Mouse (Mus musculus): ENCODE data around the gene Itpkb.
"Not testable (repeated sequence)": the region's sequence is repeated elsewhere in the genome, so short reads cannot be mapped to it uniquely, and the experiment has no call there.

Gene Itpkb

GRCm38 (mm10) chr1:180370858-180371652, 40.8 kb downstream of the Itpkb start:
- no peak for DNase-seq

DNA sequence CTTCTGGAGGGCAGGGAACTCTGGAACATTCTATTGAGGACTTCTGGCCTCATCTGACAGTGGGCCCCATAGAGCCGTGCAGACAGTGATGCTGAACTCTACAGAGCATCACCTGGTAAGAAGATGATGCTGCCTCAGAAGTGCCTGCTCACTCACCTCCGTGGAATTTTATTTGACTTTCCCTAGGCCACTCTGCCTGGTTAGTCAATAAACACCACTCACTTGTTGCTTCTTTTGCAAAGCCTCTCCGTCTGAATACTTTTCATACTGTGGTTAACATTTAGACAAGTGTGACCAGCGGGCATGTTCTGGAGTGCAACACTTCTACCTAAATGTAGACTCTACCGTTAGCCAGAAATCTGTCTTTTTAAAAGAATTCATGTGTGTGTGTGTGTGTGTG, 42.0 kb downstream of the Itpkb start:
- DNase-seq, result not testable (repeated sequence)

DNA sequence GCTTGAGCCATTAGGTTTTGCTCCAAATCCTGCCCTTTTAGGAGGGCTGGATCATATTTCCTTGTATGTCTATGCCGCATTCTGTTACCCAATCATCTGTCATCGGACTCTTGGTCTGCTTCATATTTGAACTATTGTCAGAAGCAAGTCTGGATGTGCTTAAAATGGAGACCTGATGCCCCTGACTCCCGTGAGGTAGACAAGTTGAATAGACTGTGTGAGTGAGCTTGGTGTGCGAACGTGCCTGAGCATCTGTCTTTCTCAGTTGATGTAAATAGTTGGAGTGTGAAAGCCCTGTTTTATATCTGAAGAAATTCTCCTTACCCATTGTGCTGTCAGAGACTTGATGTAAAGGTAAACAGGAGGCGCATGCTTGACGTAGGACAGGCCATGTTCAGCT, 46.3 kb downstream of the Itpkb start:
- DNase-seq, result no peak

- DNase-seq, result no peak
These were observed 49.3 kb downstream of the Itpkb start for GRCm38 (mm10) chr1:180379559-180379958.

DNA sequence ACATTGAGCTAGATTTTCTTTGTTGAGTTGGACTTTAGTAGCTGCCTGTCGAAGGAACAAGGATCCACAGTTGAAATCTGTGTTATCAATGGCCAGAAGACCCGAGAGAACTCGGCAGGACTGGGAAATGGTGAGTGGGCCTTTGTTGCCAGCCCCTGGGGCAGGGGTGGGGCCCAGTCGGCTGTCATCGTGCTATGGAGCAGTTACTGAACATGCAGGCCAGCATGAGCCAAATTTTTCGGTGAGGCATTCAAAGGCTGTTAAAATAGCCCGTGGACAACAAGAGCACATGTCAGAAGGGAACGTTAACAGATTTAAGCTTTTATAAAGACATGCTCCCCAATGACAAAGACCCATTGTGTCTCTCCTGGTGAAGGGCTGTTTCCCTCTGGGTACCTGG, 52.1 kb downstream of the Itpkb start:
- DNase-seq, result no peak

DNA sequence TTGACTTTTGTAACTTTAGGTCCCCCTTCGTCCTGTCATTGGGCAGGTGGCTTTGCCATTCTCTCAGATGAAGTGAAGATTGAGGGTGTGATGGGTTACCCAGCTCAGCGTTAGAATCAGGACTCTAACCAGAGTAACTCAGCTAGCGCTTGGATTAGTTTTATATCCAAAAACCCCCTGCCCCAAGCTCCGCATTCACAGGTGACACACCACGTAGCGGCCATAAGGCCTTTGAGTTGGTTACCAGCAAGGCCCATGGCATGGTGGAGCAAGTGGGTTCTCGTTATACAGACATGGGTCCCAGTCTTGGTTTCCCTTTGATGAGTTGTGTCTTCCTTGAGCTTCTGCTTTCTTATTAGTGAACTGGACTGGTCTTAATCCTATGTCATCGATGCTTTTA, 53.6 kb downstream of the Itpkb start:
- DNase-seq, result no peak

DNA sequence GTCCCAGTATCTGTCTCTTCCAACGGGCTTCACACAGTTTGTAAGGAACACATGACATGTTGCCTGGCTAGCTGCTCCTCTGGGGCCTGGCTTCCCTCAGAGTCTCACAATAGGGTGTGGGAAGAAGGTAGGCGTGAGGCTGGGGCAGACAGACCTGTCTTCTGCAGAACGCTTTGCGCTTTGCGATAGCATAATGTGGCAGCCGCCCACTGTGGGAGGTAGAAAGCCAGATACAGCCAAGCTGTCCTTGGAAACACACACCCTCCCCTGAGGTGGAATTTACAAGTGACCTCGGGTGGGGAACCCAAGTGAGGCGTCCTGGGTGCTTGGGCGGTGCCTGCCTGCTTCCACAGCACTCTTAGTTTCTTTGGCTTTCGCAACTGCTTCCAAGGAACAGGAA, 54.2 kb downstream of the Itpkb start:
- no peak for DNase-seq

- DNase-seq, result no peak
These were observed 55.0 kb downstream of the Itpkb start for GRCm38 (mm10) chr1:180385308-180385707.

DNA sequence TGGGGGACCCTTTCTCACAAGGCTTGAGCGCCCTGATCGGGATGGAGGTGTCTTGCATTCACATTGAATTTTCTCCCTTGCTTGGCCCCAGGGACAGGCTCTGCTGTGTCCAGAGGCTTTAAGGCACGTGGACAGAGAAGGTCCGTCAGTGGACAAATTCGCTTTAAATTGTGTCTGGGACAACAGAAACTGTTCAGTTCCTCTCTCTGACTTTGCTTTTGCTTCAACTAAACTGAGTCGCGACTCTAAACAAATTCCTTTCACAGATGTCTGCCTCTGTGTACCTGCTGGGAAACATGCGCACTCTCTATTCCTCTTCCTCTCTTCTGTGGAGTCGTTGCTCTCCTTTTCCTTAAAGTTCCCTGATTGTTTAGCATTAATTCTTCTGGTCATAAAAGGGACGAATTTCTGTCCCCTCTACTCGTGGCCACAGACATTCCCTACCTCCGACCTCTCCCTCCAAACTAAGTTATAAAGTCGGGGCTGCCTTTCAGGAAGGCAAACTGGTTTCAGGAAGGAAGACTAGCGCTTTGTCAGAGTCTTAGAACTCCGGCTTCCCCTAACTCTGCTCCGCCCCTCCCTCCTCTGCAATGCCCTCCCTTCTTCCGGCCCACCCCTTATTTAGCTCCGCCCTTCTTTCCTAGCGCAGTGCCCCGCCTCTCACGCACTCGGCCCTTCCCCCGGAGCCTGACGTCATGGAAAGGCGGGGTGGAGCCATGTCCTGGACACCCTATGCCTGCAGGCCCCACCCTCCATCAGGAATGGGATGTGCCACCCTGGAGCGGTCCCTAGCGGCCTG, 56.9 kb downstream of the Itpkb start:
- peak; percentile 98 for DNase-seq

DNA sequence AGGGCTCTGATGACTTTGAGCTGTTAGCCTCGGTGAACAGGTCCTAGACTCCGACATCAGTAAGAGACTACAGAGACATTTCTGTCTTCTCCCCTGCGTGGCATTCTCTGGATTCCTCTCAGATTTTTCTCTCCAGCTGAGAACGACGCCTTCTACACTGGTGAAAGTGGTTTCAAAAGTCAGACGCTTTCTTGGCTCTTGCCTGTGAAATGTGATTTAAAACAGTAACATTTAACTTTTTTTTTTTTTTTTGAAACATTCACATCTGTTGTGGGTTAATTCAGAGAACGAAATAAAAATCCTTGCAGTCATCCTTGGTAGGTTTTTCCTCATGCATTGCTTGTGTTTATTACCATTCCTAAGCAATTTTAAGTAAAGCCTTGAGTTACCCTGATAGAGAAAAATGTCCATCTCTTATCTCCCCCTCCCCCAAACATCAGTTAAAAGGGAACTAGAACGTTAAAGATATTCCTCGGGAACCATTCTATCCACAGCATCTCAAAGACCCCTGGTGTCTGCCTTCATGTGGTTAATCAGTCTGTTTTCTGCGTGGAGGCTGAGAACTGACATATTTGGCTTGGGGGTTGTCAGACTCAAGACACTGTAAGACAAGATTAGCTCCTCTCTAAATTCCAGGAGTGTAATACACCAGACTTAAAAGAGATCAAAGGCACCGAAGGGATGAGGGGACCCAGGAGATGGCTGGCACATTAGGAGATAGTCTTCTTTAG, 57.6 kb downstream of the Itpkb start:
- DNase-seq, result no peak

- peak; percentile 84 for DNase-seq
These were observed 58.2 kb downstream of the Itpkb start for GRCm38 (mm10) chr1:180388481-180388880.

DNA sequence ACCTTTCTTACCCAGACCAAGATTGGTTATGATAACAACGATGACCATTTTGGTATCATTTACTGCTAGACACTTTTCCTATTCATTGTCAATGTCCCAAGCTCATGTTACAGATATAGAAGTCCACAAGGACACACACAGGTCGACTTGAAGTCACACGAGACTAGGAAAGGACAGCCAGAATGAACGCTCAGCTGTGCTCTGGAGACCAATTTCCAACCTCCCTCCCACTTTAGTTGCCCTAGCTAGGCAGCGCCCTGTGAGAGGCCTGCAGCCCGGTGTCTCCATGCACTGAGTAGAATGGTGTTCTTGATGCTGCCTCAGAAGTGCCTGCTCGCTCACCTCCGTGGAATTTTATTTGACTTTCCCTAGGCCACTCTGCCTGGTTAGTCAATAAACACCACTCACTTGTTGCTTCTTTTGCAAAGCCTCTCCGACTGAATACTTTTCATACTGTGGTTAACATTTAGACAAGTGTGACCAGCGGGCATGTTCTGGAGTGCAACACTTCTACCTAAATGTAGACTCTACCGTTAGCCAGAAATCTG, 59.0 kb downstream of the Itpkb start:
- DNase-seq, result not testable (repeated sequence)

DNA sequence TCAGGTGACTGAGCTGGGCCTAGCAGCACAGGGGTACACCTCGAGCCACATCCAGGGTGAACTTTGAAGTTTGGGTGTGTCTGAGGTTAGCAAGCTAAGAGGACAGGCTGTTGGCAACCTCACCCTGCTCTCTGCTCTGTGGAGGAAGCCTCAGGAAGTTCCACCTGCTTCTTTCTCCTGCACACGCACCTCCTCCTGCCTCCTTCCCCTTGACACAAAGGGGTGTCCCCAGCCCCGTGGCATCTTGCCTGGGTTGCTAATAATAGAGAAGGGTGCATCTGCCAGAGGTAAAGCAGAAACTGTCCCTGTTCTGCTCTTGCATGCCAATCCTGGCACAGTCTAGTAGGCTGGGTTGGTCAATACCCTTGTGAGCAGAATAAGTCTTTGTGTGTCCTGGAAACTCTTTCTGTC, 60.0 kb downstream of the Itpkb start:
- DNase-seq, result peak; percentile 78

DNA sequence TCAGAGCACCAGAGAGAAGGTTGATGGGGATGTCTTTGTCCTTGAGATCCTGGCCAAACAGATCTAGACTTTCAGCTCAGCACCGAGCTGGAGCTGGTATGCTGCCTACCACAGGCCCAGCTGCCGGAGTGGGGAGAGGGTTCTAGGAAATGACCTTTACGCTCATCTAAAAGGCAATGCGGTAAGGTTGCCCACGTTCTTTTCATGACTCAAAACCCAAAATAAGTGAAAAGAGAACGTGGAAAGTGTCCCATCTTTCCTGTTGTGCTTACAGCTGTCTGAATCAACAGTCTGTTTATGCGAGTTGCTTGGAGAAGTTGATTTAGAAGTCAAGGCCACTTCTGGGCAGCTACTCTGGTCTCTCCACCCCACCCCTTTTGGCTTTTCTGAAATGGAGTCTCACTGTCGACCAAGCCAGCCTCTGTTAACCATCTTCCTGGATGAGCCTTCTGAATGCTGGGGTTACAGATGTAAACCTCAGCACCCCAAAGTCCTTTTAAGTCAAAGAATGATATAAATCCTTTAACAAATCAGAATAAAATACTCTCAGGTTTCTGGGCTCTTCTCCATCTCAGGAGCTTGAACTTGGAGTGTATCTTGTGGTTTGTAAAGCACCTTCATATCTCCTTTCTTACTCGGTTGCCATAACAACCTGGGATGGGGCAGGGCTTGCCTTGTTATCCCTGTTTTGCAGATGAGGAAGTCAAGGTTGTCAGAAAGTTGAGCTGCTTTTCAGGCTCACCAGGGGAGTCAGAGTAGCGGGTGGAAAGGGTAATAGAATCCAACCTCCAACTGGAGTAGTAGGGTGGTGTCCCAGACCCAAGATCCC, 60.7 kb downstream of the Itpkb start:
- no peak for DNase-seq

- DNase-seq, result no peak
These were observed 61.3 kb downstream of the Itpkb start for GRCm38 (mm10) chr1:180391575-180391945.

GRCm38 (mm10) chr1:180392137-180392798, 62.0 kb downstream of the Itpkb start:
- DNase-seq, result no peak

GRCm38 (mm10) chr1:180393017-180393797, 62.9 kb downstream of the Itpkb start:
- DNase-seq, result peak; percentile 76

DNA sequence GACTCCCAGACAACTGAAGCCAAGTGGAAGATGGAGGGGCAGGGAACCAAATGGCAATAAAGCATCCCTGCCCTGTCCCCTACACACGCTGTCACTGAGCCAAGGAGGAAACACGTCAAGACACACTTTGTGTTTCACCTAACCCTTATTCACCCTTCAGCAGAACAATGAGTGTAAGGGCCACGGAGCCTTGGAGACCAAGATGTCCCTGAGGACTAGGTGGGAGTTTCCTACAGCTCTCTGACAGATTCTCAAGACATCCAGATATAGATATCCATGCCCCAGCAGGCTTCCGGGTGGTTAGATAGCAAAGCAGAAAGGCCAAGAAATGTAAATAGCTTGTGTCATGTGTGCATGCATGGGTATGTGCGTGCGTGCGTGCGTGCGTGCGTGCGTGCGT, 63.6 kb downstream of the Itpkb start:
- DNase-seq, result no peak

GRCm38 (mm10) chr1:180397734-180398133, 67.4 kb downstream of the Itpkb start:
- no peak for DNase-seq

DNA sequence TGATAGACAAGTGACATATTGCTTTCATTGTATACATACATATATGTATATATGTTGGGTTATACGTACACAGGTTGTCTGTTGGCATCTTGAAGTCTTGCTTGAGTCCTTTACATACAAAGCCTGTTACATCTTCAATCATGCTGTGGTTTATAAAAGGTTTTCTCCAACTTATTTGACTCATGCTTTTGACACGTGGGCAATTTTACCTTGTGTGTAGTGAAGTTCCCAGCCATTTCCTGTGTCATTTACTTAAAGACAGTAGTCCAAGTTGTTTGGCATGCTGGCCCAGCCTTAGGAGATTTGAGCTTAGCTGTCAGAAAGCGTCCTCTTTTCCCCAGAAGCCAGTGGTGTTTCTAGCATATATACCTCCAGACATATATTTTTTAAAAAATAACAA, 68.2 kb downstream of the Itpkb start:
- no peak for DNase-seq

All from thymus, postnatal 14 days (tissue).